Mouse (Mus musculus): ENCODE measurements at regions not wholly inside any gene's neighbourhood (a gene's known extent, or its start where the extent isn't known, plus 50 kb on each side); places are given as distances from the start of the nearest gene placed in this dataset.

- H3K4me3 ChIP-seq (ENCODE audit: insufficient read depth, low read length) = no peak overlapping the region
- peaks cover 6% of the 10 kb centered on the region; the same call in 1 of the 2 replicates for H3K4me1 ChIP-seq (ENCODE audit: control insufficient read depth, insufficient read depth, low read length)
- no peak overlapping the region for H3K27ac ChIP-seq (ENCODE audit: insufficient read depth, low read length)
- TF ChIP-seq CTCF (IDR thresholded peaks at IDR 0.05; ENCODE audit: borderline replicate concordance, insufficient read depth, low read length) = no peak
- no peak for TF ChIP-seq POLR2A (IDR thresholded peaks at IDR 0.05; ENCODE audit: low read depth, low read length)
These were observed 254.6 kb upstream of the Jag1 start for GRCm38 (mm10) chr2:137371062-137371461.

GRCm38 (mm10) chr2:137363006-137363405 is 246.6 kb upstream of the Jag1 start:
- no peak for TF ChIP-seq CTCF (IDR thresholded peaks at IDR 0.05; ENCODE audit: borderline replicate concordance, insufficient read depth, low read length)
- no peak for TF ChIP-seq POLR2A (IDR thresholded peaks at IDR 0.05; ENCODE audit: low read depth, low read length)
- no peak overlapping the region for H3K27ac ChIP-seq (ENCODE audit: insufficient read depth, low read length)
- no peak overlapping the region for H3K4me3 ChIP-seq (ENCODE audit: insufficient read depth, low read length)
- no peaks in the 10 kb centered on the region for H3K4me1 ChIP-seq (ENCODE audit: control insufficient read depth, insufficient read depth, low read length)

- H3K4me1 ChIP-seq (ENCODE audit: control insufficient read depth, insufficient read depth, low read length) = peaks cover 3% of the 10 kb centered on the region
- TF ChIP-seq CTCF (IDR thresholded peaks at IDR 0.05; ENCODE audit: borderline replicate concordance, insufficient read depth, low read length) = no peak
- H3K4me3 ChIP-seq (ENCODE audit: insufficient read depth, low read length) = no peak overlapping the region
- H3K27ac ChIP-seq (ENCODE audit: insufficient read depth, low read length) = no peak overlapping the region
These were observed 240.8 kb upstream of the Jag1 start for GRCm38 (mm10) chr2:137357181-137357738.

- TF ChIP-seq CTCF (IDR thresholded peaks at IDR 0.05; ENCODE audit: borderline replicate concordance, insufficient read depth, low read length) = no peak
- TF ChIP-seq POLR2A (IDR thresholded peaks at IDR 0.05; ENCODE audit: low read depth, low read length) = no peak
- Histone ChIP-seq H3K4me1 (ENCODE audit: control insufficient read depth, insufficient read depth, low read length) (no peaks in the 10 kb centered on the region), H3K4me3 (ENCODE audit: insufficient read depth, low read length) (no peak overlapping the region), H3K27ac (ENCODE audit: insufficient read depth, low read length) (0 out of 2 replicates have a peak overlapping the region, but pooled peaks have one; percentile 40)
These were observed 227.3 kb upstream of the Jag1 start for GRCm38 (mm10) chr2:137343736-137344135.

DNA sequence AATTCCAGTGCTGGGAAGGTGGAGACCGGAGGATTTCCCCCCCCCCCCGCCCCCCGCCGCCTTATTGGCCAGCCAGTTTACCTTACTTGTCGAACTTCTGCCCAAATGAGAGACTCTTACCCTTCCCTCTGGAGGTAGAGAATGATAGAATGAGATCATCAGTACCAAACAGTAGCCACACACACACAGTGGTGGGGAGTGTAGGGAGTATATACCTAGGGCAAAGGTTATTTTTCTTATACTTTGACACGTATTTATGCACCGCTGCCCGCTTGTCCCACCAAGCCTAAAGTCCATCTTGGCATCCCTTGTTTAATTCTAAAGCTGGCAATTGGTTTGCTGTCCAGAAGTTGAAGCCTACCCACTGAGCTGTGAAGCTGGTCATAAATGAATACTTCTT is 213.6 kb upstream of the Jag1 start:
- H3K4me1 ChIP-seq (ENCODE audit: control insufficient read depth, insufficient read depth, low read length) = no peaks in the 10 kb centered on the region
- H3K4me3 ChIP-seq (ENCODE audit: insufficient read depth, low read length) = no peak overlapping the region
- no peak for TF ChIP-seq CTCF (IDR thresholded peaks at IDR 0.05; ENCODE audit: borderline replicate concordance, insufficient read depth, low read length)
- no peak for TF ChIP-seq POLR2A (IDR thresholded peaks at IDR 0.05; ENCODE audit: low read depth, low read length)
- H3K27ac ChIP-seq (ENCODE audit: insufficient read depth, low read length) = no peak overlapping the region

DNA sequence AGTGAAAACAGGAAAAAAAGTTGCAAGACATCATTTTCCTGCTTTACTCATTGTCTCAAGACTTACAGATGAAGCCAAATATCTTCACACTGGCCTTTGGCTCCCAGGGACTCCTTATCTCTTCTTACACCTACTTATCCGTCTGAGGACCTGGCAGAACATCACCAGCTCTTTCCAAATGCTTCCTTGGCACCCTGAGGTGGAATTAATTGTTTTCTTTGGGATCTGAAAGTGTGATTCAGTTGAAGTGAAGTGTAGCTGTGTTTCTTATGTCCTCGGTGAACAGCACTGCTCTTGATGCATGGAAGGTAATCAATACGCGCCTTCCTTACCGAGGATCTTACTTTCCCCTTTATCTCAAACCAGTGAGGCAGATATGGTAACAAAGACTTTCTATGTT is 207.0 kb upstream of the Jag1 start:
- no peak for TF ChIP-seq POLR2A (IDR thresholded peaks at IDR 0.05; ENCODE audit: low read depth, low read length)
- no peak for TF ChIP-seq CTCF (IDR thresholded peaks at IDR 0.05; ENCODE audit: borderline replicate concordance, insufficient read depth, low read length)

DNA sequence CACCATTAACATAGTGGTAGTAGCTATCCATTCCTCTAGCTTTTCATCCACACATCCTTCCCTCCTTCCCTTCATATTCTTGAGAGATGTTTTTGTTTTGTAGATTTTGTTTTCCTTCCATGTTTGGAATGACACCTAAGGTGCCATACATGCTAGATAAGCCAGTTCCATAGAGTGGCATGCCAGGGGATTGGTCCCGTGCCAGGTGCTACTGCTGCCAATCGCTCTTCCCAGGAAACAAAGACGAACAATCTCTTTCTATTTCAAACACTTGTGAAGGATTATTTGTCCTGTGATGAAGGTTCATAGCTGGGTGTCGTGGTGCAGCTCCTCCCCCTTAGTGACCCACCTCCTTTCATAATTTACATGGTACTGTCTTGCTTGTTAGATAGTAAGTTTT is 194.1 kb upstream of the Jag1 start:
- Histone ChIP-seq H3K27ac (ENCODE audit: insufficient read depth, low read length) (no peak overlapping the region), H3K4me3 (ENCODE audit: insufficient read depth, low read length) (no peak overlapping the region), H3K4me1 (ENCODE audit: control insufficient read depth, insufficient read depth, low read length) (no peaks in the 10 kb centered on the region)
- no peak for TF ChIP-seq POLR2A (IDR thresholded peaks at IDR 0.05; ENCODE audit: low read depth, low read length)
- TF ChIP-seq CTCF (IDR thresholded peaks at IDR 0.05; ENCODE audit: borderline replicate concordance, insufficient read depth, low read length) = no peak

More for the DNA sequence above, 207.0 kb upstream of the Jag1 start:
- Histone ChIP-seq H3K4me1 (ENCODE audit: control insufficient read depth, insufficient read depth, low read length) (no peaks in the 10 kb centered on the region), H3K4me3 (ENCODE audit: insufficient read depth, low read length) (no peak overlapping the region), H3K27ac (ENCODE audit: insufficient read depth, low read length) (no peak overlapping the region)

DNA sequence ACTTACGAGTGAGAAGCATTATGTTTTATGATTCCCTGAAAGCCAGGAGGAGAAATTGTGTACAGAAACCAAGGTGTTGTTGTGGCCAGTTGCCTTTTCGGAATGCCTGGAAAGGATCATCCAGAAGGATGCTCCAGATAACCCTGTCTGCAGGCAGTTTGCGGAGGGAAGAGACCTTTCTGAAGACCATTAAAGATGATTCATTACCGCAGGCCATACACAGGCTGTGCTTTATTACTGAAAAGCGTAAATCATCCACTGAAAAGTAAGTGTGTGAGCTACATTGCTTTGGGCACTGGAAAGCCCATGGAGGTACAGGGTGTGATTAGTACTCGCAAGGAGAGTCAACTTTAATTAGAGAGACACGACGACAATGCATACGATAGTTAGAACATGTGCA is 191.7 kb upstream of the Jag1 start:
- Histone ChIP-seq H3K4me1 (ENCODE audit: control insufficient read depth, insufficient read depth, low read length) (no peaks in the 10 kb centered on the region), H3K27ac (ENCODE audit: insufficient read depth, low read length) (no peak overlapping the region), H3K4me3 (ENCODE audit: insufficient read depth, low read length) (no peak overlapping the region)
- no peak for TF ChIP-seq CTCF (IDR thresholded peaks at IDR 0.05; ENCODE audit: borderline replicate concordance, insufficient read depth, low read length)
- no peak for TF ChIP-seq POLR2A (IDR thresholded peaks at IDR 0.05; ENCODE audit: low read depth, low read length)

DNA sequence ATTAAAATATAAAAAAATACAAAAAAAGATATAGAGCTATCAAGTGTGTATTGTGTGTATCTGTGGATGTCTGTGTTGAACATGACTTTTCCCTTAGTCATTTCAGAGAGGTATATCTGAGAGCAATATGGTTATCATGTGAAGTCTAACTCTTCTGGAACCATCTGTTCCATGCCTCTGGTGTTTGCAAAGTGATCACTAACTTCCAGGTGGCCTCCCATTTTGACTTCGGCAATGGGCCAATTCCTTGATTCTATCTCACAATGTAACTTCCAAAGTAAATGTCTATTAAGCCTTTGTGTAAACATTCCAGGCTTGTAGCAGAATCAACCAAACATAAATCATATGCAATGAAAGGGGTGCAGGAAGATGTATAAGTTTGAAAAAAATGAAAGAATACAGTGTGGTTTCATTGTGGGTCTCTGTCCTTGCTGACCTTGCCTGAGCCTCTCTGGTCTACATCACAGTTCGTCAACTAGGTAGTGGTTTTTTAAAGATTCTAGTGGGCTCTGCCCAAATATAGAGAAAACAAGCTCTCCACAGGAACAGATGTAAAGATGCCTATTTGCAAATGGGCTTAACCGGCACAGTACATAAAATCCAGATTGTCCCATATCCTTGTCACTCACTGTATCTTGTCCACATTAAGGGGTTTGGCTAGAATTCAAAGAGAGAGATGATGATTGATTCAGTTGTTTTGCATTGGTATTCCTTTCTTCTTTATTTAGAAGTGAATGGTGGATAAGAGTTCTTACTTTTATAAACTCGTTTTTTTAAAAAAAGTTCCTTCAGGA is 185.2 kb upstream of the Jag1 start:
- no peak for TF ChIP-seq CTCF (IDR thresholded peaks at IDR 0.05; ENCODE audit: borderline replicate concordance, insufficient read depth, low read length)
- TF ChIP-seq POLR2A (IDR thresholded peaks at IDR 0.05; ENCODE audit: low read depth, low read length) = no peak

DNA sequence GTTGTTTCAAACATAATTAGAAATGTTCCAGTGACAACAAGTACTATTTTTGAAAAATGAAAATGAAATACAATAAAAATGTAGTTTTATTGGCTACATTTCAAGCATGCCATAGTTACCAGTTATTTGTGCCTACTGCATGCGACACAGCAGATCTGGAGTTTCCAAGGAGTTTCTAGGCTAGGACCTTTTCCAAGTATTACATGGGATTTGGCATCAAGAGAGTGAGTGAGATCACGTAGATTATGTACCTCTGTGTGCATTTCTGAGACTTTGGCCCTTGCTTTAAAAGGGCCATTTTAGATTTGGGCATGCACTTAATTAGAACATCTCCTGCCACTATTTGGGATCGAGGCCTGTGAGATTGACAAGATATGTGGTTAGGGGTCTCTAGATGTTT is 172.8 kb upstream of the Jag1 start:
- TF ChIP-seq CTCF (IDR thresholded peaks at IDR 0.05; ENCODE audit: borderline replicate concordance, insufficient read depth, low read length) (no peak), POLR2A (IDR thresholded peaks at IDR 0.05; ENCODE audit: low read depth, low read length) (no peak)

More for the DNA sequence above, 185.2 kb upstream of the Jag1 start:
- no peak overlapping the region for H3K4me3 ChIP-seq (ENCODE audit: insufficient read depth, low read length)
- no peaks in the 10 kb centered on the region for H3K4me1 ChIP-seq (ENCODE audit: control insufficient read depth, insufficient read depth, low read length)
- no peak overlapping the region for H3K27ac ChIP-seq (ENCODE audit: insufficient read depth, low read length)

More for the DNA sequence above, 172.8 kb upstream of the Jag1 start:
- Histone ChIP-seq H3K27ac (ENCODE audit: insufficient read depth, low read length) (no peak overlapping the region), H3K4me3 (ENCODE audit: insufficient read depth, low read length) (no peak overlapping the region), H3K4me1 (ENCODE audit: control insufficient read depth, insufficient read depth, low read length) (no peaks in the 10 kb centered on the region)

Measured in embryonic fibroblast, embryonic 13.5 days (primary cell).